11 mouse cellular contexts compared by ENCODE assay signal in the genomic region with DNA sequence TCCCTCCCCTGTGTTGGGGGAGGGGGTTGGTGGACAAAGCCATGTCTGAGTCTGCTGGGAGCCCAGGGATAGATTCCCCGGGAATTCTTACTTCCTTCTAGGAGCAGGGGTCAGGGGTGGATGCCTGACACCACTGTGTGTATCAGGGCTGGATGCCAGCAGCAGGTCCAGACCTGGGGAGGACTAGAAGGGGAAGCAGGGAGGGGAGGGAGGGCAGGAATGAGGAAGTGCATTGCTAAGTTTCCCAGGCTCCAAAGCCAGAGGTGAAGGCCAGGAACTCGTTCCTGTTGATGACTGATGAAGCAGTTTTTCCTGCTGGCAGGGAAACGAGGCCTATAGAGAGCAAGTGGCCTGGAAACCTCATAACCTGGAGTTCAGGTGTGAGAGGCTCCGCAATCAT. TPM values are rescaled to one million over a fixed set of nuclear protein-coding genes. Genes with fewer than 3 reads are reported as not detected.
A peak's percentile ranks its signal among the peaks of the same experiment; 100 is the strongest.
DNase-seq lines count a peak whose midpoint lies in the region; ATAC-seq and TF ChIP-seq lines count a peak whose summit lies in the region.
"Had no signal": no experiment of that assay in that cellular context is flagged by ENCODE, and none has a peak within 500 bp of the region (broad histone marks: within the 10 kb centered on the region; RNA-seq: fewer than 3 reads in every experiment).

No protein-coding gene starts in this region.

- no peak for TF ChIP-seq POLR2A in lung, adult 2 months (IDR thresholded peaks at IDR 0.05; ENCODE audit: borderline replicate concordance, extremely low read depth, low read depth, low read length)

- ATAC-seq in forebrain, embryonic 12.5 days (ENCODE audit: low FRiP score): no peak
- ATAC-seq in forebrain, embryonic 15.5 days (replicated peaks): no peak
- no peak for ATAC-seq in lung, postnatal 0 days
- ATAC-seq in stomach, embryonic 16.5 days (ENCODE audit: insufficient read depth, low FRiP score): peak; percentile 12; the same call in 1 of the 2 replicates
- ATAC-seq: forebrain, embryonic 16.5 days; midbrain, embryonic 13.5 days had no signal

- H3K36me3 ChIP-seq in forebrain, embryonic 12.5 days (replicated peaks): no peaks in the 10 kb centered on the region
- no peaks in the 10 kb centered on the region for H3K36me3 ChIP-seq in forebrain, embryonic 15.5 days
- H3K36me3 ChIP-seq in lung, postnatal 0 days (ENCODE audit: insufficient read depth, low read length): no peaks in the 10 kb centered on the region
- no peaks in the 10 kb centered on the region for H3K36me3 ChIP-seq in stomach, embryonic 16.5 days (ENCODE audit: control insufficient read depth, insufficient read depth, low read length)
- H3K36me3 ChIP-seq: midbrain, embryonic 13.5 days had no signal

- no peak for TF ChIP-seq EP300 in lung, postnatal 0 days (IDR thresholded peaks at IDR 0.05)

- H3K4me3 ChIP-seq in forebrain, embryonic 12.5 days (replicated peaks): no peak overlapping the region
- H3K4me3 ChIP-seq in forebrain, embryonic 15.5 days: no peak overlapping the region
- no peak overlapping the region for H3K4me3 ChIP-seq in lung, postnatal 0 days (ENCODE audit: low read depth, low read length)
- H3K4me3 ChIP-seq in lung, adult 2 months (replicated peaks; ENCODE audit: extremely low read depth, low read depth, low read length): no peak overlapping the region
- H3K4me3 ChIP-seq in stomach, embryonic 16.5 days (replicated peaks; ENCODE audit: low read length): no peak overlapping the region
- H3K4me3 ChIP-seq: midbrain, embryonic 13.5 days had no signal

- H3K9me3 ChIP-seq in forebrain, embryonic 12.5 days: no peaks in the 10 kb centered on the region
- no peaks in the 10 kb centered on the region for H3K9me3 ChIP-seq in forebrain, embryonic 15.5 days
- no peaks in the 10 kb centered on the region for H3K9me3 ChIP-seq in lung, postnatal 0 days (ENCODE audit: low read length)
- H3K9me3 ChIP-seq in stomach, embryonic 16.5 days (replicated peaks; ENCODE audit: control insufficient read depth, low read length): no peaks in the 10 kb centered on the region
- H3K9me3 ChIP-seq: midbrain, embryonic 13.5 days had no signal

- no peak for TF ChIP-seq CTCF in lung, postnatal 0 days (IDR thresholded peaks at IDR 0.05)
- no peak for TF ChIP-seq CTCF in lung, adult 2 months (IDR thresholded peaks at IDR 0.05; ENCODE audit: insufficient read depth, low read length)

- peak; percentile 67 for DNase-seq in lung, postnatal 0 days (ENCODE audit: low spot score)
- DNase-seq in lung, adult 2 months: no peak
- peak; percentile 71 to 74 for DNase-seq in kidney, postnatal 36 days
- no peak for DNase-seq in left cerebral cortex, adult 8-10 months (ENCODE audit: low spot score in 2 of 2)
- no peak for DNase-seq in urinary bladder, adult 18-20 months (ENCODE audit: low spot score in 2 of 2)

- H3K27ac ChIP-seq in forebrain, embryonic 12.5 days: 0 out of 2 replicates have a peak overlapping the region, but pooled peaks have one; percentile 8
- H3K27ac ChIP-seq in forebrain, embryonic 15.5 days (replicated peaks): no peak overlapping the region
- no peak overlapping the region for H3K27ac ChIP-seq in lung, postnatal 0 days (ENCODE audit: low read length)
- peak overlapping the region; percentile 86 for H3K27ac ChIP-seq in stomach, embryonic 16.5 days (ENCODE audit: low read length)
- H3K27ac ChIP-seq: midbrain, embryonic 13.5 days had no signal

- H3K27me3 ChIP-seq in forebrain, embryonic 12.5 days: peaks cover 94% of the 10 kb centered on the region
- H3K27me3 ChIP-seq in forebrain, embryonic 15.5 days: peaks cover 47% of the 10 kb centered on the region
- peaks cover 11% of the 10 kb centered on the region; the same call in 1 of the 2 replicates for H3K27me3 ChIP-seq in lung, postnatal 0 days (replicated peaks; ENCODE audit: insufficient read depth, low read length)
- peaks cover 22% of the 10 kb centered on the region for H3K27me3 ChIP-seq in stomach, embryonic 16.5 days (ENCODE audit: control insufficient read depth, insufficient read depth, low read length)

- H3K9ac ChIP-seq in forebrain, embryonic 12.5 days: no peak overlapping the region
- H3K9ac ChIP-seq in forebrain, embryonic 15.5 days (replicated peaks): no peak overlapping the region
- H3K9ac ChIP-seq in lung, postnatal 0 days (replicated peaks; ENCODE audit: low read depth): no peak overlapping the region
- H3K9ac ChIP-seq in stomach, embryonic 16.5 days (ENCODE audit: low read length): no peak overlapping the region
- H3K9ac ChIP-seq: midbrain, embryonic 13.5 days had no signal

- 29% methylated on average over 4 of the region's 4 CpGs for WGBS in forebrain, embryonic 12.5 days
- WGBS in forebrain, embryonic 15.5 days: 32% methylated on average over 4 of the region's 4 CpGs
- WGBS in lung, postnatal 0 days: 26% methylated on average over 4 of the region's 4 CpGs
- 35% methylated on average over 4 of the region's 4 CpGs for WGBS in lung, adult 2 months
- 39% methylated on average over 4 of the region's 4 CpGs for WGBS in stomach, embryonic 16.5 days

- H3K4me2 ChIP-seq in forebrain, embryonic 12.5 days: no peak overlapping the region
- H3K4me2 ChIP-seq in forebrain, embryonic 15.5 days (replicated peaks): no peak overlapping the region
- no peak overlapping the region for H3K4me2 ChIP-seq in lung, postnatal 0 days (replicated peaks; ENCODE audit: low read depth, low read length)
- no peak overlapping the region for H3K4me2 ChIP-seq in stomach, embryonic 16.5 days (ENCODE audit: low read depth, low read length)
- H3K4me2 ChIP-seq: midbrain, embryonic 13.5 days had no signal

- peaks cover 31% of the 10 kb centered on the region for H3K4me1 ChIP-seq in forebrain, embryonic 12.5 days
- peaks cover 31% of the 10 kb centered on the region for H3K4me1 ChIP-seq in forebrain, embryonic 15.5 days
- peaks cover 15% of the 10 kb centered on the region for H3K4me1 ChIP-seq in lung, postnatal 0 days (ENCODE audit: insufficient read depth, low read depth, low read length)
- peaks cover 19% of the 10 kb centered on the region for H3K4me1 ChIP-seq in lung, adult 2 months (ENCODE audit: control insufficient read depth, insufficient read depth, low read length)
- peaks cover 44% of the 10 kb centered on the region for H3K4me1 ChIP-seq in stomach, embryonic 16.5 days (ENCODE audit: control insufficient read depth, insufficient read depth, low read length)

RNA-seq across cellular contexts. Expression of a gene that starts 10.2 kb away (rescaled TPM):
- polyA plus RNA-seq in forebrain, embryonic 12.5 days (2016; fragmentation: Nextera tagmentation; extraction: Ambion mirVana): 1.5 and 2.2 TPM in 2 replicates
- 0.51 and 1.1 TPM in 2 replicates for polyA plus RNA-seq in forebrain, embryonic 15.5 days (2015; fragmentation: Nextera tagmentation; extraction: Ambion mirVana)
- 17.0 and 26.3 TPM in 2 replicates for polyA plus RNA-seq in lung, postnatal 0 days (2015; fragmentation: Nextera tagmentation; extraction: Ambion mirVana)
- polyA plus RNA-seq in lung, adult 2 months (2012; rRNA removed): 31.7 and 43.6 TPM in 2 replicates
- polyA plus RNA-seq in stomach, embryonic 16.5 days (2015; fragmentation: Nextera tagmentation; extraction: Ambion mirVana): 11.2 and 12.8 TPM in 2 replicates
- 1 to 10 TPM in 1 of 4 experiments, under 1 TPM in 3; 0.44 to 1.3 (median 0.68) TPM for total RNA-seq in left cerebral cortex, adult 8-10 months (2022)

RNA-seq across cellular contexts. Expression of a gene that starts 15.3 kb away (rescaled TPM):
- 1.4 and 3.3 TPM in 2 replicates for polyA plus RNA-seq in forebrain, embryonic 12.5 days (2016; fragmentation: Nextera tagmentation; extraction: Ambion mirVana)
- polyA plus RNA-seq in forebrain, embryonic 15.5 days (2015; fragmentation: Nextera tagmentation; extraction: Ambion mirVana): 1.7 and 2.0 TPM in 2 replicates
- 21.3 and 24.4 TPM in 2 replicates for polyA plus RNA-seq in lung, postnatal 0 days (2015; fragmentation: Nextera tagmentation; extraction: Ambion mirVana)
- 34.9 and 46.7 TPM in 2 replicates for polyA plus RNA-seq in lung, adult 2 months (2012; rRNA removed)
- polyA plus RNA-seq in stomach, embryonic 16.5 days (2015; fragmentation: Nextera tagmentation; extraction: Ambion mirVana): 9.0 and 9.6 TPM in 2 replicates
- total RNA-seq in left cerebral cortex, adult 8-10 months (2022): 1 to 10 TPM; 1.7 to 2.5 (median 2.0) TPM

RNA-seq across cellular contexts. Expression of a gene that starts 25.5 kb away (rescaled TPM):
- polyA plus RNA-seq in forebrain, embryonic 12.5 days (2016; fragmentation: Nextera tagmentation; extraction: Ambion mirVana): 0.51 and 0.63 TPM in 2 replicates
- 1.6 and 2.2 TPM in 2 replicates for polyA plus RNA-seq in forebrain, embryonic 15.5 days (2015; fragmentation: Nextera tagmentation; extraction: Ambion mirVana)
- polyA plus RNA-seq in lung, postnatal 0 days (2015; fragmentation: Nextera tagmentation; extraction: Ambion mirVana): 0.37 and 1.1 TPM in 2 replicates
- not detected in 2 replicates for polyA plus RNA-seq in lung, adult 2 months (2012; rRNA removed)
- polyA plus RNA-seq in stomach, embryonic 16.5 days (2015; fragmentation: Nextera tagmentation; extraction: Ambion mirVana): 1.4 and 1.6 TPM in 2 replicates
- 1 to 10 TPM; 2.4 to 4.8 (median 3.5) TPM for total RNA-seq in left cerebral cortex, adult 8-10 months (2022)
- total RNA-seq: hematopoietic stem cell, adult 5-6 weeks had no signal
- polyA plus RNA-seq: midbrain, embryonic 13.5 days had no signal

RNA-seq across cellular contexts. Expression of a gene that starts 53.5 kb away (rescaled TPM):
- polyA plus RNA-seq in forebrain, embryonic 12.5 days (2016; fragmentation: Nextera tagmentation; extraction: Ambion mirVana): 2.5 and 3.5 TPM in 2 replicates
- 0.55 and 0.79 TPM in 2 replicates for polyA plus RNA-seq in forebrain, embryonic 15.5 days (2015; fragmentation: Nextera tagmentation; extraction: Ambion mirVana)
- polyA plus RNA-seq in lung, postnatal 0 days (2015; fragmentation: Nextera tagmentation; extraction: Ambion mirVana): 1.9 and 2.7 TPM in 2 replicates
- polyA plus RNA-seq in lung, adult 2 months (2012; rRNA removed): 0.12 and 0.31 TPM in 2 replicates
- polyA plus RNA-seq in stomach, embryonic 16.5 days (2015; fragmentation: Nextera tagmentation; extraction: Ambion mirVana): 12.9 and 15.2 TPM in 2 replicates
- total RNA-seq in left cerebral cortex, adult 8-10 months (2022): 1 to 10 TPM; 3.0 to 5.1 (median 3.8) TPM
- total RNA-seq: hematopoietic stem cell, adult 5-6 weeks had no signal

RNA-seq across cellular contexts. Expression of a gene that starts 54.6 kb away (rescaled TPM):
- polyA plus RNA-seq in forebrain, embryonic 12.5 days (2016; fragmentation: Nextera tagmentation; extraction: Ambion mirVana): 38.9 and 41.6 TPM in 2 replicates
- polyA plus RNA-seq in forebrain, embryonic 15.5 days (2015; fragmentation: Nextera tagmentation; extraction: Ambion mirVana): 33.9 and 35.5 TPM in 2 replicates
- 29.0 and 32.5 TPM in 2 replicates for polyA plus RNA-seq in lung, postnatal 0 days (2015; fragmentation: Nextera tagmentation; extraction: Ambion mirVana)
- polyA plus RNA-seq in lung, adult 2 months (2012; rRNA removed): 305 and 359 TPM in 2 replicates
- 29.3 and 32.9 TPM in 2 replicates for polyA plus RNA-seq in stomach, embryonic 16.5 days (2015; fragmentation: Nextera tagmentation; extraction: Ambion mirVana)
- 100 to 1,000 TPM; 123 to 157 (median 142) TPM for total RNA-seq in left cerebral cortex, adult 8-10 months (2022)

Comparison
In these comparisons a context has a peak if more than half of its experiments do, and no peak if none do; other contexts are left out.
1. H3K27ac ChIP-seq: peak in forebrain, embryonic 12.5 days (single experiment) and stomach, embryonic 16.5 days (single experiment); none in forebrain, embryonic 15.5 days (single experiment) and lung, postnatal 0 days (single experiment).
2. DNase-seq: peak in lung, postnatal 0 days (single experiment) and kidney, postnatal 36 days (2 of 2); none in lung, adult 2 months (single experiment), left cerebral cortex, adult 8-10 months (0 of 2) and urinary bladder, adult 18-20 months (0 of 2).